Mouse (Mus musculus) c-Kit-positive CD71-positive TER-119-positive erythroid progenitor cells, embryonic 14.5 days (primary cell): ENCODE measurements around the gene Kidins220.

Source experiments
- DNase-seq: peaks from one replicate; pipeline ENCODE4 v3.0.0-alpha.2; 2013; ENCODE audit warnings: low spot score

The Kidins220 gene

GRCm38 (mm10) chr12:25092751-25093211 is 118.1 kb downstream of the Kidins220 start:
- no peak for DNase-seq

GRCm38 (mm10) chr12:25093241-25093774 is 118.6 kb downstream of the Kidins220 start:
- no peak for DNase-seq

GRCm38 (mm10) chr12:25094621-25095521 is 120.1 kb downstream of the Kidins220 start:
- DNase-seq = no peak

- DNase-seq = no peak
Measured at GRCm38 (mm10) chr12:25095538-25095937, 120.8 kb downstream of the Kidins220 start.

- DNase-seq = peak; percentile 72
Measured at GRCm38 (mm10) chr12:25095974-25096639, 121.4 kb downstream of the Kidins220 start.

GRCm38 (mm10) chr12:25096640-25097051 is 121.9 kb downstream of the Kidins220 start:
- no peak for DNase-seq

- no peak for DNase-seq
Measured at GRCm38 (mm10) chr12:25097052-25097209, 122.2 kb downstream of the Kidins220 start, which contains the start of gene Id2. Gene Id2, minus strand, starts transcription at chr12:25097140.

- no peak for DNase-seq
Measured at GRCm38 (mm10) chr12:25097210-25098160, 122.8 kb downstream of the Kidins220 start.

GRCm38 (mm10) chr12:25098161-25098550 is 123.4 kb downstream of the Kidins220 start:
- no peak for DNase-seq

- DNase-seq = peak; percentile 14
Measured at GRCm38 (mm10) chr12:25098561-25099312, 124.0 kb downstream of the Kidins220 start.

- no peak for DNase-seq
Measured at GRCm38 (mm10) chr12:25099313-25099562, 124.5 kb downstream of the Kidins220 start.

GRCm38 (mm10) chr12:25099563-25100408 is 125.1 kb downstream of the Kidins220 start:
- DNase-seq = no peak

GRCm38 (mm10) chr12:25100411-25101217 is 125.9 kb downstream of the Kidins220 start:
- no peak for DNase-seq

GRCm38 (mm10) chr12:25101389-25101788 is 126.7 kb downstream of the Kidins220 start:
- DNase-seq = no peak

- DNase-seq = no peak
Measured at GRCm38 (mm10) chr12:25103911-25104310, 129.2 kb downstream of the Kidins220 start.

GRCm38 (mm10) chr12:25104541-25104940 is 129.8 kb downstream of the Kidins220 start:
- DNase-seq = no peak

GRCm38 (mm10) chr12:25108865-25109264 is 134.1 kb downstream of the Kidins220 start:
- DNase-seq = no peak

GRCm38 (mm10) chr12:25109971-25110681 is 135.4 kb downstream of the Kidins220 start:
- no peak for DNase-seq

- DNase-seq = no peak
Measured at GRCm38 (mm10) chr12:25110682-25111078, 136.0 kb downstream of the Kidins220 start.
